Mouse (Mus musculus): Measurements from ENCODE around the gene Tesmin. TPM values are rescaled to one million over a fixed set of nuclear protein-coding genes. Genes with fewer than 3 reads are reported as not detected.
A peak's percentile ranks its signal among the peaks of the same experiment; 100 is the strongest.

Gene Tesmin
- total RNA-seq, 2 experiments from 2014 or later: 1.4 to 2.0 TPM

DNA sequence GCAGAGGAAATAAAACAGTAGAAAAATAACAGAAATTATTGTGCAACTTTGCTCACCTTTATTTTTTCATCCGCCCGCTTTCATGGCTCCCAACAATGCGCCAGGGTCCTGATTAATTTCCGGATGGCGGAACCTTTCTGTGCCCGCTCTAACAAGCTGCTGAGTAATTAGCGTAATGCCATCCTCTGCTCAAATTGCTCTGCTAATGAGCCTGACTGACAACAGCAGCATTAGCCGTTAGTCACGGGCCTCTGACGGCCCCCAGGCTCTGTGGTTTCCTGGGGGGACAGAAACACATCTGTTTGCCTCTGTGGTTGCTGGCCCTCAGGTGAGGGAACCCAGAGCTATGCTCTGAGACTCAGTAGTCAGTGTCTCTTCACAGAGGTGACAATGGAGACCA lies 52.4 kb downstream of the Tesmin start:
- DNase-seq: no peak

DNA sequence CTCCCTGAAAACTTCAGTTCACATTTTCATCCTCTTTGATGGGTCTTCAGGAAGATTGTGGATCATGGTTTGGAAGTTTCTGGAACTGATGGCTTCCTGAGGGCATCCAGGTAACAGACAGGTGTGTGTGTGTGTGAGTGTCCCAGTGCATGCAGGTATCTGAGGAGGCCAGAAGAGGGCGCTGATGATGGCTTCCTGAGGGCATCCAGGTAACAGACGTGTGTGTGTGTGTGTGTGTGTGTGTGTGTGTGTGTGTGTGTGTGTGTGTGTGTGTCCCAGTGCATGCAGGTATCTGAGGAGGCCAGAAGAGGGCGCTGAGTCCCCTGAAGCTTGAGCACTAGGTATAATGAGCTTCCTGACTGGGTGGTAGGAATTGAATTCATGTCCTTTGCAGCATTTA lies 58.7 kb downstream of the Tesmin start:
- DNase-seq: no peak

DNA sequence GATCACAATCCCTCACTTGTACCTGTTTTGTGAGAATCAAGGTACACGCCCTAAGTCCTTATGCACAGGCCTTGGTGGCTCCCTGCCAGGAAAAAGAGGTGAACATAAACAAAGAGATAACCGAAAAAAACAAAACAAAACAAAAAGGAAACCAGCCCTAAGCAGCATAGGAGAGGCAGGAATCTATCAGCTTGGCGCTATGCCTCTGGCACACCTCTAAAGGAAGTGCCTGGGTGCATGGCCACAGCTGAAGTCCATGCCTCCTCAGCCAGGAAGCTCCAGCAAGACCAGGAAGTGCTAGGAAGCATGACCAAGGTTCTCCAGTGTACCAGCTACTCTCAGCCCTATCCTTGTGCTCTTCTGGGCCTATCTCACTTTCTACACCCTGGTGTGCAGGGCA lies 60.6 kb downstream of the Tesmin start:
- peak; percentile 23 to 32 for DNase-seq

DNA sequence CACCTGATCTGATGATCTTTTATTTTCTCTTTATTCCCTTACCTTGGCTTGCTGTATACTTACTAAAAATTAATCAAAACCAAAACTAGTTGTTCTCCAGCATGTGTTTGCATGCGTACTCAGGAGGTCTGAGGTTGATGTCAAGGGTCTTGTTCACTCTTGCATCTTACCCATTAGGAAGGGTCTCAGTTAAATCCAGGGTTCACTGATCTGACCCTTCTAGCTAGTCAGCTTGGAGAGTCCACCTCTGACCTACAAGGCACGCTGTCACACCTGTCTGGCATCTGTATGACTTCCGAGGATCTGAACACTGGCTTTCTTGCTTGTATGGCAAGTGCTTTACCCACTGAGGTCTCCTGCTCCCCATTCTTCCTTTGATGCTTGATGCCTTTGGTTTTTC lies 62.1 kb downstream of the Tesmin start:
- peak in 1 of 2 experiments; percentile 9 for DNase-seq

DNA sequence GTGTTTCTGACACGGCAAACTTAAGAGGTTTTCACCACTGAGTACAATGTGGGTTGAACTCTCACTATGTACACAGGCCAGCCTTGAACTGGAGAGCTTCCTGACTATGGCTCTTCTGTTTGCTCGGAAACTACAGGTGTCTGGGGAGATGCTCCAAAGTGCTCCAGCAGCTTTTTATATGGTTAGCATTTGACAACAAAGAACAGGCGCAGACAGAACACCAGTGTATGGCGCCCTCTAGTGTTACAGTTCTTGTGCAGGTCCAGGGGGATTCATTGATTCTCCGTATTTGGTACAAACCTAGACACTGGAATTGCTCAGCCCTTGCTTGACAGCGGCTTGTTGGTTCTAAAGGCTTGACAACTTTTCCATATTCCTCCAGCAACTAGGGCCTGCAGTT lies 62.5 kb downstream of the Tesmin start:
- DNase-seq: peak; percentile 59 to 82

DNA sequence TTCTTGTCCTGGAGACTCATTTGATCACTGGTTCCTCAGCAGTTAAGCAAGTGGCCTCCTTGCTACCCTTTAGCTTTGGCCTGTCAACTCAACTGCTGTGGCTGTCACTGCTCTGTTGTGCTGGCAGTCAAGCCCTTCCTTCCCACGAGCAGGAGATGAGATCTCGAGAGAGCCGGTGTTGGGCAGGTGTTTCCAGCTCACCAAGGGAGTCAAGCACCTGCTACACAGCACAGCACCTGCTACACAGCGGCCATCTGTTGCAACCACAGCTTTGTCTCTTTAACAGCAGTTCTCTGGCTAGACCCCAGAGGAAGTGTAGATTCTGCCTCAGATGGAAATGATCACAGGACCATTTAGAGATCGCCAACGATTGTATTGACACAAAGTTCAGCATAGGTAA lies 63.0 kb downstream of the Tesmin start:
- no peak for DNase-seq

Other genes starting within 250 kb of the Tesmin start
- gene Mrpl21, start 106.0 kb upstream of the Tesmin start, total RNA-seq (2021): 10 to 100 TPM; 94.3 to 95.8 TPM
- 1 to 10 TPM; 2.6 to 3.3 TPM for gene Ighmbp2, start 105.8 kb upstream of the Tesmin start, total RNA-seq (2021)
- 10 to 100 TPM; 39.2 to 54.4 TPM for gene Cpt1a, start 66.5 kb upstream of the Tesmin start, total RNA-seq (2021)
- not detected for gene Gal, start 25.7 kb downstream of the Tesmin start, total RNA-seq (2021)
- 10 to 100 TPM; 69.6 to 70.7 TPM for gene Ppp6r3, start 186.9 kb downstream of the Tesmin start, total RNA-seq (2021)